Mouse (Mus musculus): ENCODE data around the gene Ank.

Ank gene

GRCm38 (mm10) chr15:27497300-27497997 is 31.0 kb downstream of the Ank start:
- no peak for DNase-seq (ENCODE audit: low read depth)

GRCm38 (mm10) chr15:27498078-27498477 is 31.6 kb downstream of the Ank start:
- DNase-seq (ENCODE audit: low read depth), result peak; percentile 49

- DNase-seq (ENCODE audit: low read depth), result no peak
Measured at GRCm38 (mm10) chr15:27500390-27500789, 33.9 kb downstream of the Ank start.

- DNase-seq (ENCODE audit: low read depth), result no peak
Measured at GRCm38 (mm10) chr15:27502338-27502737, 35.9 kb downstream of the Ank start.

GRCm38 (mm10) chr15:27503221-27503620 is 36.7 kb downstream of the Ank start:
- DNase-seq (ENCODE audit: low read depth), result no peak

GRCm38 (mm10) chr15:27503801-27504730 is 37.6 kb downstream of the Ank start:
- peak; percentile 97 for DNase-seq (ENCODE audit: low read depth)

- DNase-seq (ENCODE audit: low read depth), result peak; percentile 58
Measured at GRCm38 (mm10) chr15:27506127-27506886, 39.8 kb downstream of the Ank start.

GRCm38 (mm10) chr15:27506893-27507596 is 40.6 kb downstream of the Ank start:
- DNase-seq (ENCODE audit: low read depth), result no peak

GRCm38 (mm10) chr15:27508169-27508568 is 41.7 kb downstream of the Ank start:
- DNase-seq (ENCODE audit: low read depth), result no peak

GRCm38 (mm10) chr15:27508982-27509381 is 42.5 kb downstream of the Ank start:
- DNase-seq (ENCODE audit: low read depth), result no peak

- peak; percentile 38 for DNase-seq (ENCODE audit: low read depth)
Measured at GRCm38 (mm10) chr15:27516927-27517326, 50.5 kb downstream of the Ank start.

- DNase-seq (ENCODE audit: low read depth), result peak; percentile 94
Measured at GRCm38 (mm10) chr15:27518026-27518425, 51.5 kb downstream of the Ank start.

GRCm38 (mm10) chr15:27519857-27520256 is 53.4 kb downstream of the Ank start:
- DNase-seq (ENCODE audit: low read depth), result peak; percentile 71

- DNase-seq (ENCODE audit: low read depth), result no peak
Measured at GRCm38 (mm10) chr15:27525233-27526005, 58.9 kb downstream of the Ank start.

- DNase-seq (ENCODE audit: low read depth), result no peak
Measured at GRCm38 (mm10) chr15:27528896-27529295, 62.4 kb downstream of the Ank start.

GRCm38 (mm10) chr15:27530023-27530422 is 63.5 kb downstream of the Ank start:
- DNase-seq (ENCODE audit: low read depth), result no peak

GRCm38 (mm10) chr15:27533036-27533435 is 66.6 kb downstream of the Ank start:
- no peak for DNase-seq (ENCODE audit: low read depth)

- DNase-seq (ENCODE audit: low read depth), result no peak
Measured at GRCm38 (mm10) chr15:27535681-27536080, 69.2 kb downstream of the Ank start.

GRCm38 (mm10) chr15:27536186-27536585 is 69.7 kb downstream of the Ank start:
- DNase-seq (ENCODE audit: low read depth), result no peak

GRCm38 (mm10) chr15:27536771-27537170 is 70.3 kb downstream of the Ank start:
- no peak for DNase-seq (ENCODE audit: low read depth)
